Mouse (Mus musculus): Measurements from ENCODE around the gene Igfbp6. TPM values are rescaled to one million over a fixed set of nuclear protein-coding genes. Genes with fewer than 3 reads are reported as not detected.
"Not testable (repeated sequence)": the region's sequence is repeated elsewhere in the genome, so short reads cannot be mapped to it uniquely, and the experiment has no call there.

Gene Igfbp6
- polyA plus RNA-seq, 2 experiments from 2014 or later, result 0.60 TPM; not detected in 1

DNA sequence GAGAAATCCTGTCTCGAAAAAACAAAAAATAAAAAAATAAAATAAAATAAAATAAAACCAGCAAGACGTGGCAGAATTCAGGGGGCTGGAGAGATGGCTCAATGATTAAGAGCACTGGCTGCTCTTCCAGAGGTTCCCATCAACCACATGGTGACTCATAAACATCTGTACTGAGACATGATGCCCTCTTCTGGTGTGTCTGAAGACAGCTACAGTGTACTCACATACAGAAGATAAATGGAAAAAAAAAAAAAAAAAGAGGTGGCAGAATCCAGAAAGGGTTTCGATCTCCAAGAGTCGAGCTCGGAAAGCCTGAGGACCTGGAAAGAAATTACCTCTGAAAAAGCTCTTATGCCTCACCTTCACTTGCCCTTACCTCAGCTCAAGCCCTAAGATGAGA lies 3.0 kb upstream of the Igfbp6 start:
- ATAC-seq, result no peak

DNA sequence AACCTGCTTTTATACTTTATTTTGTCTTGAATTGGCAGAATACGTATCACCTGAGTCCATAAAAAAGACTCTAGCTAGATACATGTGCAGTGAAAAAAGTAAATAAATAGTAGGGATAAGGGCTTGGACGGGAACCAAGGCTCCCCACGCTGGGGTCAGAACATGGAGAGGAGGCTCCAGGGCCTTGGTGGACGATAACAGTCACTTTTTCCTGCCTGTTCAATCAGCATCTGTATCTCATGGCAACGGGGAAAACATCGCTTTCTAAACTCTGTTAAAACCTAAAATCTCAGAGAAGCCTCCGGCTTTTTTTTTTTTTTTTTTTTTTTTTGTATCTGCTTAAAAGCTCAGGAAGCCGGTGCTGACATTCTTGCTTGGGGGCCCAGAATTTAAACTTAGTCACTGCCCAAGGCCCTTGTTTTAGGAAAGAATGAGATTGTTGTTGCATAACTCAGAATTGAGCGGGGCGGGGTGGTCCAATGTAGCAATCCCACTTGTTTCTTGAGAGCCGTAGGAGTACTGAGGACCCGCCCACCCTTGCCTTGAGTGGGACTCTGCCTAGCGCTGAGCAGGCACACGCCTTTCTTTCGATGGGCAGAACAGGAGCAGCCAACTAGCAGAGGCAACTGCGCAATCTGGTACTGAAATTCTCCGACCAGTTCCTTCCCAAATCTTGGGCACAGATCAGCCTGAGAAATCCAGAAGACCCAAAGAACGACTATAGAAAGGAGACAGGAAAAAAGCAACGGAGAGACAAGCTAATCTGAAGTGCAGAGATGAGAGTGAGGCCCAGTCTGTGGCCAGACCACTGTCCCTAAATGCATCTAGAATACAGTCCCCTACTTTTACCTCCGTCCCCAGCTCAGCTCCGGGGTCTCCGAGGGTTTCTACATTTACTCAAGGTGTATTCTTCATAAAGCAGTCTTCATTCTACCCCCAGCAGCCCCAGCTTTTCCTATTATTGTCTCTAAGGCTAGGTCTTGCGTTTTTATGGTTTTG lies 949 bp upstream of the Igfbp6 start:
- no peak for ATAC-seq

DNA sequence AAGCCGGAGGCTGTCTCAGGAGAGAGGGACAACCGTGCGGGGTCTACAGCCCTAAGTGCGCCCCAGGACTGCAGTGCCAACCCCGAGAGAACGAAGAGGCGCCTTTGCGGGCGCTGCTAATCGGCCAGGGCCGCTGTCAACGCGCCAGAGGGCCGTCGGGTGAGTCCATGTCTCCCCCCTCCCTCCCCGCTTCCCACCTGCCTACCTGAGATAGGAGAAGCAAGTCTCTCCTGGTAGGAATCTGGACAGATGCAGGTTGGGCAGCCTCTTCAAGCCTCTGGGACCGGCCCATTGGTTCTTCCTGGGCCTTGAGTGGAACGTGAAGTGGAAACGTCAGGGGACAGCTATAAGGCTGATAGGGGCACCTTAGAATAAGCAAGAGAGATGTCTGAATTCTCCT lies 564 bp downstream of the Igfbp6 start:
- no peak for ATAC-seq

DNA sequence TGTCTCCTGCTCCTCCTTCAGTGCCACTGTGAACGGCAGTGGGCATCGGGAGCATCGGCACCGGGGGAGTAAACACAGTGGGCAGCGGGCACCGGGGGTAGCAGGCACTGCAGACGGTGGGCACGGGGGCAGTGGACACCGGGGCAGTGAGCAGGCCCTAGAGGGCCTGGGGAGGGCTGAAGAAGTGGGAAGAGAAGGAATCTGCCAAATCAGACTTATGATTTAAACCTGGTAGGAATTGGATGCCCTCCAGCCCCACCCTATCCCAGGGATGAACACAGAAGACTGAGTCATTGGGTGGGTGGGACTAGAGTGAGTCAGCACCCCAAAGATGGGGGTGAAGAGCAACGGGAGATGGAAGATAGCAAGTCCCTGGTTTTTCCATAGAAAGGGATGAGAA lies 1.2 kb downstream of the Igfbp6 start:
- no peak for ATAC-seq

DNA sequence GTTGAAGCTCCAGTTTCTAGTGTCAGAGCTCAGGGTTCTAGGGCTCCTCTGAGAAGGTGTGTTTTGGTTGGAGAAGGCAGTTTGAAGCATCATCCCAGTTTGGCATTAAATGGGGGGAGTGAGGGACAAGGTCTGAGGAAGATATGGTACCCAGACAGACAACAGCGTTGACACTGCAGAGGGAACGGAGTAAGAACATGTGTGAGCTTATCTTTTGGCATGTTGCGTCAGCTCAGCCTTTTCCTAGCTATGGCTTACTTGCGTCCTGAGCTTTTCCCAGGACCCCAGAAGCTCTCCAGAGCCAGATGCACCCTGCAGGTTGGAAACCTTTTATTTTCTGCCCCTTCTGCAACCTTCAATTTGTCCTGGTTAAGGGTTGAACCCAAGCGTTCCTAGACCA lies 1.9 kb downstream of the Igfbp6 start:
- no peak for ATAC-seq

DNA sequence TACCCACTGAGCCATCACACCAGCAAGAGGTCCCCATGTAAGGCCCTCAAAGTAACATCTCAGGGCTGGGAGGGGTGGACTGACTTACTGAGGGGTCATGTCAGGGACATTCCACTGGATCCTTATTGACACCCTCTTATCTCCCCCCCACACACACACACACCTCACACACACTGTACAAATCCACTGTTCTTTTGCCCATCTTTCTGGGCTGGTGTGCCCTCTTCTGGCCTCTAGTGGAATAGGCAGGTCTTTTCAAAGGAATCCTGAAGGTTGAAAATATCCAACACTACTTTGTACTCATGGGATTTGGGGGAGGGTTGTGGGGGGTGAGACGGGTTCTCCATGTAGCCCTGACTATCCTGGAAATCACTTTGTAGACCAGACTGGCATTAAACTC lies 2.7 kb downstream of the Igfbp6 start:
- ATAC-seq, result peak; percentile 65

DNA sequence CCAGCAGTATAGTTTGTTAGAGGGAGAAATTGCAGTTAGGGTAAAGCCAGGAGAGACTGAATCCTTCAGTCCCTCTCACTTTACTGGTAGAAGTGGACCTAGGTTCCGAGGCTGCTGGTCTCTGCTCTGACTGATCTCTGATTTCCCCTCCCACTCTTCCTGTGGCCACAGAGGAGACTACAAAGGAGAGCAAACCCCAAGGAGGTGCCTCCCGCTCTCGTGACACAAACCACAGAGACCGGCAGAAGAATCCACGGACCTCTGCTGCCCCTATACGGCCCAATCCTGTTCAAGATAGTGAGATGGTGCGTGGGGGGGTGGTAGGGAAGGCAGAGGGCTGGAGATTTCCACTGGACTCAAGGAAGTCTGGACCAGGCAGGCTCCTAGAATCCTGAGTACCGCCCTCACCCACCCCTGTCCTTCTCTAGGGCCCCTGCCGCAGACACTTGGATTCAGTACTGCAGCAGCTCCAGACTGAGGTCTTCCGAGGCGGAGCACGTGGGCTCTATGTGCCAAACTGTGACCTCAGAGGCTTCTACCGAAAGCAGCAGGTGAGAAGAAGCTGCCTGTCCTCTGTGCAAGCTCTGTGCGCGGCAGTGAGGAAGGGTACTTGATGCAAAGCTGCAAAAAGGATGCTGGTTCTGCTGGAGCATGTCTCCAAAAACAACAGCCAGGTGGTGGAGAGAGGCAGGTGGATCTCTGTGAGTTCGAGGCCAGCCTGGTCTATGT lies 3.7 kb downstream of the Igfbp6 start:
- peak; percentile 28 for ATAC-seq

DNA sequence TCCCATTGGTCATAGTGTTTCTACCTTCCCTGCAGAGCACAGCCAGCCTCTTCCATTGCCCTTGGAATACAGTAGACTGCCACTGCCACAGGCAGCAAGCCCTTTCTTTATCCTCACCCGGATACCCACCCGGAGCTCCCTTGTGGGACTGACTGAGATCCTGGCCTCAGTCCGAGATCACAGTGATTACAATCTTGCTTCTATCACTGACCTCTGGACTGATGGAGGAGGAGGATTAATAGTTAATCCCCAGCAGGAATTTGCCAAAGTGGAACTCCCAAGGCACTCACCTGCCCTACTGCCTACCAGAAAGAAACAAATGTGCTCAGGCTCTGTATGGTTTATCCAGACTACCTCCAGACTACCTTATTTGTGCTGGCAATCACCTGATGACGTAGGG lies 5.4 kb downstream of the Igfbp6 start:
- ATAC-seq, result no peak

DNA sequence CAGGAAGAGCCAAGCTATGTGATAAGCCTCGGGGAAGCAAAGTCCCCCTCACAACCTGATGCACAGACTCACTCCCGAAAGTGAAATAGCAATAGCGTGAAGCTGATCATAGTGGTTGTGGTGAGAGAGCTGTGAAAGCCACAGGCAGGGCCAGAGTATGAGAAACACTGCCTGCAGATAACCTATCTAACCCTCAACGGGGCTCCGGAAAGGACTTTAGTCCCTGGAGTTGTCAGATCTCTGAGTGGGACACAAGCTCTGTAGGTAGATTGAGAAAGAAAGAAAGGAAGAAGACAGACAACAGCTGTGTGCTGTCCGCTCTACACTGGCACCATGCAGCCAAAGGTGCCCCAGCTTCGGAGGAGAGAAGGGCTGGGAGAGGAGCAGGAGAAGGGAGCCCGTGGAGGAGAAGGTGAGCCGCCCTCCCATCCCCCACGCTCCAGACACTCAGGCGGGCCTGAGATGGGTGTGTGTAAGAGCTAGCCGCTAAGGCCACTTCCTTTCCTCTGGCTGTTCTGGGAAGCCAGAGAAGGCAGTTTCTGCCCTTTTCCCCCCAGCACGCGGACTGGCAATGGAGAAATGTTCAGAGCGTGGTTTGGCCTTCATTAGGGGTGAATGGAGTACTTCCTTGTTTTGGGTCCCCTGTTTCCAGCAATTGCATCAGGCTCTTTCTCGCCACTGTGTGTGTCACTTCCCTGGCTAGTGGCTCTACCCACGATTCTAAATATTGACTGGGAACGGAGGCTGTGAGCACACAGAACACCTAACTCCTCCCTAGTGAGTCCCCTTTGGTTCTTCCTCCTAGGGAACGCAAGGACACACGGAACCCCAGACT lies 6.4 kb downstream of the Igfbp6 start, which contains the start of gene Soat2:
Gene Soat2 (plus strand): TSS at position 226 of the 835 bp plus-strand sequence.
- ATAC-seq, result peak; percentile 50

DNA sequence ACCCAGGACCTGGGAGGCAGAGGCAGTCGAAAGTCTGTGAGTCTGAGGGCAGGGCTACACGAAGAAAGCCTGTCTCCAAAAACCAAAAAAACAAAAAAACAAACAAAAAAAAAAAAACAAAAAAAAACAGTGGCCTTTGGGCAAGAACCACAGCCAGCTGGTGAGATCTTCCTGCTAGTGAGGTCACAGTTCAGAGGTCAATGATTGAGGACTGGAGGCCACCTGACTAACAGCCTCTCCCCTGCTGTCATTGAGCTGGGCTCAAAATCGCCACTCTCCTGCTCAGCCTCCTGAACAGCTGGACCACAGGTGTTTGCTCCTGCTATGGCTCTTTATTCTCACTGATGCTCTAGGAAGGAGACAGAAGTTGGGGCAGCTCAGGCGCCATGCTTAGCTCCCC lies 8.5 kb downstream of the Igfbp6 start:
- no peak for ATAC-seq

DNA sequence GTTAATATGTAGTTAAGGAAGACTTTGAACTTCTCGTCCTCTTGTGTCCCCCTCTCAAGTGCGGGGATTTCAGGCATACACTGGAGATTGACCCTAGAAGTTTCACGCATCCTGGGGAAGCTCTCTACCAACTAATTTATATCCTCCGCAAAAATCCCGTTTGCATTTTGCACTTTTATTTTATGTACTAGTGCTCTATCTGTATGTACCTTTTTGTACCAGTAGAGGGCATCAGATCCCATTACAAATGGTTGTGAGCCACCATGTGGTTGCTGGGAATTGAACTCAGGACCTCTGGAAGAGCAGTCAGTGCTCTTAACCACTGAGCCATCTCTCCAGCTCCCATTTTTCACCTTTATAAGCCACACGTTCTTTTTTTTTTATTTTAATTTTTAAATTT lies 10.8 kb downstream of the Igfbp6 start:
- ATAC-seq, result not testable (repeated sequence)

DNA sequence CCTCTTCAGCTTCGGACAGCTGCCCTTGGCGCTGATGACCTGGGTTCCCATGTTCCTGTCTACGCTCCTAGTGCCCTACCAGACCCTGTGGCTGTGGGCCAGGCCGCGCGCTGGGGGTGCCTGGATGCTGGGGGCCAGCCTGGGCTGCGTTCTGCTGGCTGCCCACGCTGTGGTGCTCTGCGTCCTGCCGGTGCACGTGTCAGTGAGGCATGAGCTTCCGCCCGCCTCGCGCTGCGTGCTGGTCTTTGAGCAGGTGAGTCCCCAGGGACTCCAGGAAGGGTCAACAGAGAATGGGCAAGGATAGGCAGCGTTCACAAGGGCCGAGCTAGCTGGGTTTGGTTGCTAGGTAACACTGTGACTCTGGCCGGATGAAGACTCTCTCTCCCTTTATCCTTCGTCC lies 12.7 kb downstream of the Igfbp6 start:
- ATAC-seq, result no peak

DNA sequence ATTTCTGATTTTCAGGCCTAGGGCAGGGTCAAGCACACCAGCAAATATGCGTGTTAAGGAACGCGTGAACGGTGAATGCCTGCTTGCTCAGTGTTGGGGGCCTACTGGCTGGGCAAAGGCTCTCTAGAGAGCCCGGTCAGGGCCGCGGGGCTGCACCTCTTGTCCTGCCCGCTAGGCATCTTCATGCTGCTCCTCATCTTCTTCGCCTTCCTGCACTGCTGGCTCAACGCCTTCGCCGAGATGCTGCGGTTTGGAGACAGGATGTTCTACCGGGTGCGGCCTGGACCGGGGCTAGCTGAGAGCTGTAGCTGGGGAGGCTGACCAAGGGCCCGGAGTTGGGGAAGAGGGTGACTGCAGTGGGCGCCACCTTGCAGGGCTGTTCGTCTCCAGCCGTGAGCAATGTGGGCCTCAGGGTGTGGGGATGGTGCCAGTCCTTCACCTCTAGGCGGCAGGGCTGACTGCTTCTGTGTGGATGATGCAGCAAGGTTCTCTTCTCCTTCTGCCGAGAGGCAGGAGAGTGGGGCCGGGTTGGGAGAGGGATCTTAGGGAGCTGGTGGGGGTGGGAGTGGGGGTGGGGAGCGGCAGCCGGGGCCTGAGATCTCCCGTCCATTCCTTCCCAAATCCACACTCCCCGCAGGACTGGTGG lies 16.4 kb downstream of the Igfbp6 start:
- no peak for ATAC-seq

DNA sequence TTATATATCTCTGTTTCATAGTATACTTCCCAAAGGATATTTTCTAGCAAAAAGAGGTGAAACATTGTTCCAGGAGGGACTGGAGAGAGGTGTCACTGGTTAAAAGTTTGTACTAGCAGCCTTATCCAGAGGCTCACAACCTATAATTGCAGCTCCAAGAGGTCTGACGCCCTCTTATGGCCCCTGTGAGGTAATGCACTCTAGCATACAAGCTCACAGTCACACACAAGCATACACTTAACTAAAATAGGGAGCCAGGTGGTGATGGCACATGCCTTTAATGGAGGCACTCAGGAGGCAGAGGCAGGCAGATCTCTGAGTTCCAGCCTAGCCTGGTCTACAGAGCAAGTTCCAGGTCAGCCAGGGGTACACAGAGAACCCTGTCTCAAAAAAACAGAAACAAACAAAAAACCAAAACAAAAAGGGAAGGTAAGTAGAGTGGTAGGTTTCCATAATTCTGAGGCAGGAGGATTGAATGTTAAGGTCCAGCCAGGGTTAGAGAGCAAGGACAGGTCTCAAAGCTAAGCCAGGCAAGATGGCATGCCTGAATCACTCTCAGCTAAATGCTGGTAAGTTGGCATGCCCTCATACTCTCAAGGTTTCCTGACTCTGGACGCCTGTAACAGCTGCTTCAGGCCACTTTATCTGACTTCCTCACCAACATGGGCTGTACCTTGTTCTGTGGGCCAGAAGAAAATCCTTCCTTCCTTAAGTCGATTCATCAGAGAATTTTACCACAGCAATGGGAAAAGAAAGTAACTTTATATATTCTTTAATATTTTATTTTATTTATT lies 19.9 kb downstream of the Igfbp6 start:
- ATAC-seq, result no peak

DNA sequence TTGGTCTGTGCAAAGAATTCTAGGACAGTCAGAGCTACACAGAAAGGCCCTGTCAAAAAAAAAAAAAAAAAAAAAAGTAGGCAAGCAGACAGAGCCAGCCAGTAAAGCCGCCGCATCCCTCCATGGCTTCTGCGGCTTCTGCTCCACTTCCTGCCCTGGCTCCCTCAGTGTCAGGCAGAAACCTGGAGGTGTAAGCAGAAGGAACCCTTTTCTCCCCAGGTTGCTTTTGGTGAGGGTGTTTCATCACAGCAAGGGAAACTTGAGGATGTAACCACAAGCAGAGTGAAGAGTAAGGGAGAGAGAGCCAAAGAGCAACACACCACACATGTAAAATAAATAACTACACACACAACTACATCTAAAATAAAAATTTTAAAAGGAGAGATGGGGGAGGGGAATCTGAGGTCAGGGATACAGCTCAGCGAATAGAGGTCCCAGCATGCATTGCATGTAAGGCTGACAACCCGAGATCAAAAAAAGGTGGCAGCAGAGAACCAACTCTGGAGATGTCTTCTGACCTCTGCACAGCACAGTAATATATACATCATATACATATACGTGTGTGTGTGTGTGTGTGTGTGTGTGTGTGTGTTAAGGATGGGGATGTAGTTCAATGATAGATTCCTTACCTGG lies 21.4 kb downstream of the Igfbp6 start:
- no peak for ATAC-seq

DNA sequence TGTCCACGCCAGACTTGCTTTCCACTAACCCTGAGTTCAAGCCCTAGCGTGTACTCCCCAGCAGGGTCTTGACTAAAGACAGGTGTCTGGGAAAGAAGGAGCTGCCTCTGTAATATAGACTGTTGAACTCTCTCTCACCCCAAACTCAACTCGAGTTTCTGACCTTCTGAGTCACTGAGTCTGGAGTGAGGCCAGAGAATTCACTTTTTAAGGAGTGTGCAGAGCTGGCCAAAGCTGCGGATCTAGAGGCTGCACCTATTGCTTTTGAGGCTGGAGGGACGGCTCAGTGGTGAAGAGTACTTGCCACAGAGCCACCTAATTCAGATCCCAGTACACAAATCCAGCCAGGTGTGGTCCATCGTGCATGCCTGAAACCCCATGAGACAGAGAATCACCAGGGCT lies 23.5 kb downstream of the Igfbp6 start:
- no peak for ATAC-seq

DNA sequence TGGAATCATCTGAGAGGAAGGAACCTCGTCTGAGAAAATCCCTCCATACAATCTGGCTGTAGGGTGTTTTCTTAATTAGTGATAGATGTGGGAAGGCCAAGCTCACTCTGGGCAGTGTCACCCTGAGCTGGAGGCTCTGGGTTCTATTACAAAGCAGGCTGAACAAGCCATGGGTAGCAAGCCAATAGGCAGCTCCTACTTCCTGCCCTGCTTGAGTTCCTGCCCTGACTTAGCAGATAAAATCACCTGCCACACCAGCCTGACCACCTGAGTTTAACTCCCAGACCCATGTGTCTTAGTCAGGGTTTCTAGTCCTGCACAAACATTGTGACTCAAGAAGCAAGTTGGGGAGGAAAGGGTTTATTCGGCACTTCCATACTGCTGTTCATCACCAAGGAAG lies 24.9 kb downstream of the Igfbp6 start:
- no peak for ATAC-seq

DNA sequence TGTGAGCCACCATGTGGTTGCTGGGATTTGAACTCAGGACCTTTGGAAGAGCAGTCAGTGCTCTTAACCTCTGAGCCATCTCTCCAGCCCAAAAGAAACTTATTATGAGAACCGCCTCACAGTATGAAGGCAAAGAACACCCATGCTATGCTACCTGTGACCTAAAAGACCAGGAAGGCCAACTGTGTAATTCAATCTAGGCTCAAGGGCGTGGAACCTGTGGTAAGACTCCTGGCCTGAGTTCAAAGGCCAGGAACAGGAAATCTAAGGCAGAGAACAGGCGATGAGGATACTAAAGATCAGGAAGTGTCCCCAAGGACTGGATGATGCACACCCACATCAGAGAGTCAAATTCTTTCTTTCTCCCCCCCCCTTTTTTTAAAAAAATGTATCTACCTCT lies 29.4 kb downstream of the Igfbp6 start:
- no peak for ATAC-seq

DNA sequence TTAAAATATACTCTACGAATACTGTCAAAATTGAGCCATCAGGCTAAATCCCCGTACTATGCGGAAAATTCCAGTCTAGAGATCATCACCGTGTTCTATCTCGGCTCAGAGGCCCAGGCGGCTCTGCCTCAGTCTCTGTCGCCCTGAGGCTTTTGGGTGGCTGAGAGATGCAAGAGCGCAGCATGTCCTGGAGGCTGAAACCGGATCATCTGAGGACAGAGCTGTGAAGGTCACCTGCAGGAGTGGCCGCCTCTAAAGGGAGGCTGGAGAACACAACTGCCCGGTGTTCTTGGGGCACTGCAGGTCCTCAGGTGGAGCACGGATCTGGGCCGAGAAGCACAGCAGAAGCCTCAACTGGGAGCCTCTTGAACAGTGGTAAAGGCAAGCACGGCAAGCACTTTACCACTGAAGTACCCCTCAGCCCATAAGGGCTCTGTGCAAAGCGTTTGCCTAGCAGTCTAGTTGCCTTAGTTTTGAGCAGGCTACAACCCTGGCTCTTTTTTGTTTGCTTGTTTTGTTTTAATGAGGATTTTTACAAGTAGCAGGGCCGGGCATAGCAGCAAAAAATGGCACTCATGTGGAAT lies 31.7 kb downstream of the Igfbp6 start:
- ATAC-seq, result no peak

DNA sequence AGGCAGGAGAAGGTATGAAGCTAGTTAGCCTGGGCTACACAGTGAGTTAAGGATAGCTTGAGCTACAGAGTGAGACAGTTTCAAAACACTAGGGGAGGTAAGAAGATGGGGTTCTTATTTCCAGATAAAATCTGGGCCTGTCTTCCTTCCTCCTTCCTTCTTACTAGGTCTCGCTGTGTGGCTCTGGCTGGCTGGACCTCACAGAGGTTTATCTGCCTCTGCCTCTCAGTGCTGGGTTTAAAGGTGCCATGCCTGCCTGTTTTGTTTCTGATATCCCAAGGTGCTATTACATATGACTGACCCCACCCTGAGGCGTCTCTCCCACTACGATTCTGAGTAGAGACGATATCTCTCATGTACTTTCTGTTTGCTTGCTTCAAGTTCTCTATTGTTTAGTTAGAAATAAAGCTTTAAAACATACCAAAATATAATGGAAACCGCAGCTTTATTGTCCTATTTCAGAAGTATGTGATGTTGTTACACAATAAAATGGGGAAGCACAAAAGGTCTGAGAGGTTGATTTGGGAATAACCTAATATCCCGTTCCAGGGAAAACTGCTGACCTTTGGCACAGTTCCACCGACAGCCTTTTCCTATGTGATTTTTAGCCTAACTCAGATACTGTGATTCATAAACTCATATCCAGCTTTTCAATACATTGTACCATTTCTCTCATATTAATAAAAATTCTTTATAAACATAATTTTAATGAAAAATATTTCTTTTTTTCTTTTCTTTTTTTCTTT lies 32.6 kb downstream of the Igfbp6 start:
- ATAC-seq, result no peak

All from CD4-positive, CD25-positive, alpha-beta regulatory T cell, adult 4 months (primary cell).